Mouse (Mus musculus) neural tube, embryonic 11.5 days (tissue): ENCODE measurements around the gene Gfer. TPM values are rescaled to one million over a fixed set of nuclear protein-coding genes. Genes with fewer than 3 reads are reported as not detected.
A peak's percentile ranks its signal among the peaks of the same experiment; 100 is the strongest.

Experiments used
- ATAC-seq: fragments of 200-750 bp; cut with Nextera tagmentation; 2 replicates; pipeline ENCODE4 v1.8.0; 2017; ENCODE audit warnings: moderate number of reproducible peaks, mild to moderate bottlenecking, moderate TSS enrichment, moderate library complexity; ENCODE audit not compliant: insufficient read depth, low FRiP score, low TSS enrichment
- DNase-seq: peaks from one replicate; pipeline ENCODE4 v3.0.0-alpha.2; 2015; ENCODE audit warnings: low spot score
- H3K27ac ChIP-seq: fragments of 300-500 bp; sonication (generic); 2 replicates; pipeline ENCODE4 v1.5.1; 2014; ENCODE audit warnings: low read depth, mild to moderate bottlenecking, low read length
- H3K27me3 ChIP-seq: fragments of 300-500 bp; sonication (generic); 2 replicates; pipeline ENCODE4 v1.6.1; 2014; ENCODE audit warnings: mild to moderate bottlenecking, low read length, mixed read lengths; ENCODE audit not compliant: control insufficient read depth, insufficient read depth
- H3K36me3 ChIP-seq: fragments of 300-500 bp; sonication (generic); 2 replicates; pipeline ENCODE4 v1.6.1; 2014; ENCODE audit warnings: mild to moderate bottlenecking, low read length, moderate library complexity, mixed read lengths; ENCODE audit not compliant: control insufficient read depth, insufficient read depth
- H3K4me1 ChIP-seq: fragments of 300-500 bp; sonication (generic); 2 replicates; pipeline ENCODE4 v1.6.1; 2014; ENCODE audit warnings: low read length, mixed read lengths; ENCODE audit not compliant: control insufficient read depth, insufficient read depth
- H3K4me2 ChIP-seq: fragments of 300-500 bp; sonication (generic); 2 replicates; pipeline ENCODE4 v1.6.1; 2014; ENCODE audit warnings: low read depth, mild to moderate bottlenecking, moderate library complexity
- H3K4me3 ChIP-seq: fragments of 300-500 bp; sonication (generic); 2 replicates; pipeline ENCODE4 v1.5.1; 2014; ENCODE audit warnings: low read depth, low read length
- H3K9ac ChIP-seq: fragments of 300-500 bp; sonication (generic); 2 replicates; pipeline ENCODE4 v1.6.1; 2014; ENCODE audit warnings: mild to moderate bottlenecking, low read length
- H3K9me3 ChIP-seq: fragments of 300-500 bp; sonication (generic); 2 replicates; pipeline ENCODE4 v1.6.1; 2016; ENCODE audit warnings: low read length; ENCODE audit not compliant: control insufficient read depth
- WGBS: fragments of 180-500 bp; shearing (Covaris S2); extraction: QIAGEN DNeasy Blood & Tissue Kit; methylation state at CpG from one replicate; pipeline ENCODE4 v1.1.7; 2014; 5-methylcytosine and 5-hydroxymethylcytosine counted together
- polyA plus RNA-seq: library from polyadenylated mRNA; unstranded; fragments of >200 nt; fragmentation: Nextera tagmentation; extraction: Ambion mirVana; gene quantifications from 2 replicates; pipeline ENCODE4 v1.2.1, GENCODE M21; 2014

Gene Gfer
- polyA plus RNA-seq = 50.8 and 53.0 TPM in 2 replicates

DNA sequence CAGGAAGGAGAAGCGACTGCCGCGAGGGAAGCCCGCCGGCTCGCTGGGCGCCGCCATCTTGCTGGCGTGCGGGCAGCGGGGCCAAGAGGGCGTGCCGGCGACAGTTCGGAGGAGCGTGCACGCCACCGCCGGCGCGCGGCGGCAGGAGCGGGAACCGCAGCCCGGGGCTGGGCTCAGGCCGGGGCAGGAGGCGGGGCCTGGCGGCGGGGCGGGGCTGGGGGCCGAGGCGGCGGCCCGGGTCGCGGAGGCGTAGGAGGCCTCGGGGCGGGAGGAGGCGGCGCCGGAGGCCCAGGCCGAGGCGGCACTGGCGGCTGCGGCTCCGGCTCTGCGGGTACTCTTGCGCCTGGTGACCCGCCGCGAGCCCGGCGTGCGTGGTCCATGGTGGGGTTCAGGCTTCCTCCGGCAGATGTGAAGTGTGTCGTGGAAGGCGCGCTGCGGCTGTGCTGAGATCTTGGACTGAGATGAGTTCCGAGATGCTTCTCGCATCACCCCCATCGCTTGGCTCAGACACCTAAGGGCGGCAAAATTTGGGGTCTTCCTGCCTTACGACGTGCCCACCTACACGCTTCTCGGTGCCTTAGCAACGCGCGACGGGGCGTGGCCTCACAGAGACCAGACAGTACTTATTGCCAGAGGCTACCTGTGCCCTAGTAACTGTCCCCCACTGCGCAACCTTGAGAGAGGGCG is at the start of gene Gfer, which contains the start of gene Noxo1:
Gfer (minus strand) TSS at position 146 of the 687 bp plus-strand sequence.
Noxo1 (plus strand) TSS at position 224 of the 687 bp plus-strand sequence.
- no peaks in the 10 kb centered on the region for H3K9me3 ChIP-seq
- DNase-seq = peak; percentile 92
- under 1% methylated on average over 53 of the region's 76 CpGs for WGBS
- no peaks in the 10 kb centered on the region; the same call in 1 of the 2 replicates for H3K27me3 ChIP-seq
- H3K36me3 ChIP-seq = peaks cover 13% of the 10 kb centered on the region
- peak within 1 kb of the TSS; percentile 68 for H3K4me2 ChIP-seq
- H3K4me1 ChIP-seq = peaks cover 13% of the 10 kb centered on the region
- H3K27ac ChIP-seq = peak within 1 kb of the TSS; percentile 47
- peak within 1 kb of the TSS; percentile 85 for H3K4me3 ChIP-seq
- ATAC-seq = peak; percentile 90
- peak within 1 kb of the TSS; percentile 87 for H3K9ac ChIP-seq

DNA sequence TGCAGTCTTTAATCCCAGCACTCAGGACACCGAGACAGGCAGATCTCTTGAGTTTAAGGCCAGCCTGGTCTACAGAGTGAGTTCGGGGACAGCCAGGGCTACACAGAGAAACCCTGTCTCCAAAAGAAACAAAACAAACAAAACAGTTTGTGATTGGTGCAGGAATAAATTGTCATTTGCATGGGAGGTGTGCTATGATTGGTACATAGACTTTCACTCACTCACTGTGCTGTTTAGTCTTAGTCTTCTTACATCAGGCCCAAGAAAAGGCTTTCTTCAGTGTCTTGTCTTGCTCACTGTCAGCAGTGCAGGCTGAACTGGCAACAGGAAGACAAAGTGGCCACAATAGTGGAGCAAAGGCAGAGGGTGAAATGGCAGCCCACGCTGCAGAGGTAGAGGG is 48.4 kb upstream of the Gfer start:
- ATAC-seq (no peak), DNase-seq (no peak)
- H3K4me3 ChIP-seq = no peak overlapping the region
- H3K36me3 ChIP-seq = no peaks in the 10 kb centered on the region
- no peak overlapping the region for H3K4me2 ChIP-seq
- 68% methylated on average over 3 of the region's 3 CpGs for WGBS
- no peak overlapping the region for H3K9ac ChIP-seq
- no peak overlapping the region for H3K27ac ChIP-seq
- H3K4me1 ChIP-seq = no peaks in the 10 kb centered on the region
- H3K27me3 ChIP-seq = no peaks in the 10 kb centered on the region
- H3K9me3 ChIP-seq = no peaks in the 10 kb centered on the region

DNA sequence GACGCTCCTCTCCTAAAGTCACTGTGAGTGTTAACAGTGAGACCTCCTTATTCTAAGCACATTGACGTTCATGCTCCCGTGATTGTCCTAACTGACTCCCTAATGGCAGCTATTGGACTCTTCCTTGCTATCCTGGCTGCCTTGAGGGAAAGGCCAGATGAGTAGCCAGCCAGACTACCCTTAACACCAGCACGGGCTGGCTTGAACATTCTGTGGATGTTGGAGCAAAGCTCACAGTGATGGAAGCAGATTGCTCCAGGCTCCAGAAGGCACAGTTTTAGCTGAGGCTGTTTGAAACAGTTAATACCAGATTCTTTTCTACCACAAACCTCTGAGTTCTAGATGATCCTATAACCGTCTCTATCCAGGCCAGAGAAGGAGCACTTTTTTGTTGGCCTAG is 47.9 kb upstream of the Gfer start:
- DNase-seq = no peak
- 75% methylated on average over 5 of the region's 5 CpGs for WGBS
- Histone ChIP-seq H3K9me3 (no peaks in the 10 kb centered on the region), H3K27me3 (no peaks in the 10 kb centered on the region), H3K4me2 (no peak overlapping the region), H3K36me3 (no peaks in the 10 kb centered on the region), H3K4me3 (no peak overlapping the region), H3K4me1 (no peaks in the 10 kb centered on the region), H3K27ac (no peak overlapping the region), H3K9ac (no peak overlapping the region)
- no peak for ATAC-seq

DNA sequence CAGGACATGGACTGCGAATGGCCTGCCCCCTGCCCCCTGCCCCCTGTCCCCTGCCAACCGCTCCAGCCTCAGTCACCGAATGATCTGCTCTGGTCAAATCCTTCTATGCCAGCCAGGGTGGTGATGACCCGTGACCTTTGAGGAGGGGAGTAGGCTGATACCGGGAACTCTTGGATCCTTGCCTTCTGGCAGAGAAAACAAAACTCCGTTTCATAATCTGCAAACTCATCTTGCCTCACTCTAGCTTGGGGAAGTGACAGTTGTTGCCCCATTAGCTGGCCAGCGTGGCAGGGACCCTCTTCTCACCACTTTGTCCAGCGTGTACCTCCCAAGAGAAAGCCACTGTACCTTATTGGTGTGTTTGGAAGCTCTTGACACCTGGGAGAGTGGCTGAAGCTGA is 46.4 kb upstream of the Gfer start:
- H3K4me1 ChIP-seq = no peaks in the 10 kb centered on the region
- no peak overlapping the region for H3K4me2 ChIP-seq
- no peaks in the 10 kb centered on the region for H3K36me3 ChIP-seq
- WGBS = 83% methylated on average over 8 of the region's 8 CpGs
- DNase-seq (no peak), ATAC-seq (no peak)
- no peak overlapping the region for H3K27ac ChIP-seq
- no peak overlapping the region for H3K4me3 ChIP-seq
- H3K27me3 ChIP-seq = no peaks in the 10 kb centered on the region
- no peaks in the 10 kb centered on the region for H3K9me3 ChIP-seq
- H3K9ac ChIP-seq = no peak overlapping the region; the same call in 1 of the 2 replicates

DNA sequence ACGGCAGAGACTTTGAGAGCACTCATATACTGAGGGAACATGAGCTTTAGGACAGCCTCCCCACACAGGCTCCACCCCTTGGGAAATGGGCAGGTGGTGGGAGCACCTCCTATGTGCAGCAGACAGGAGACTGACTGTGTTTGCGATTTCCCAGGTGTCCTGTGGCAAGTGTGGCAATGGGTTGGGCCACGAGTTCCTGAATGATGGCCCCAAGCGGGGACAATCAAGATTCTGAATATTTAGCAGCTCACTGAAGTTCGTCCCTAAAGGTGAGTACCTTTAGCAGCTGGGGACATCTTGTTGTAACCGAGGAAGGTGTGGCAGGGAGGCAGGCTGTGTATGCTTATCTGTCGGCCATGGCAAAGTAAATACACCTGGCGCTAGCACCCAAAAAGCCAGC is 44.0 kb upstream of the Gfer start:
- no peak overlapping the region for H3K9ac ChIP-seq
- no peaks in the 10 kb centered on the region for H3K27me3 ChIP-seq
- H3K4me2 ChIP-seq = no peak overlapping the region
- H3K4me3 ChIP-seq = no peak overlapping the region
- no peak overlapping the region for H3K27ac ChIP-seq
- H3K9me3 ChIP-seq = no peaks in the 10 kb centered on the region
- no peaks in the 10 kb centered on the region for H3K4me1 ChIP-seq
- no peaks in the 10 kb centered on the region for H3K36me3 ChIP-seq
- DNase-seq = no peak
- 86% methylated on average over 8 of the region's 8 CpGs for WGBS
- no peak for ATAC-seq

DNA sequence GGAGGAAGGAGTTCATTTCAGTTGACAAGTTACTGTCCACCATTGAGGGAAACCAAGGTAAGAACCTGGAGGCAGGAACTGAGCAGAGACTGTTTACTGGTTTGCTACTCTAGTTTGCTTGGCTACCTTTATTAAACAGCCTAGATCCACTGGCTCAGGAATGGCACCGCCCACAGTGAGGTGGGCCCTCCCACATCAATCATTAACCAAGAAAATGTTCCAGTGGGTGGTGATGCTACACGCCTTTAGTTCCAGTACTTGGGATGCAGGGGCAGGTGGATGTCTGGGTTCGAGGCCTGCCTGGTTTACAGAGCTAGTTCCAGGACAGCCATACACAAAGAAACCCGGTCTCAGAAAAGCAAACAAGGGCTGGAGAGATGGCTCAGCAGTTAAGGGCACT is 42.3 kb upstream of the Gfer start:
- no peak for DNase-seq

DNA sequence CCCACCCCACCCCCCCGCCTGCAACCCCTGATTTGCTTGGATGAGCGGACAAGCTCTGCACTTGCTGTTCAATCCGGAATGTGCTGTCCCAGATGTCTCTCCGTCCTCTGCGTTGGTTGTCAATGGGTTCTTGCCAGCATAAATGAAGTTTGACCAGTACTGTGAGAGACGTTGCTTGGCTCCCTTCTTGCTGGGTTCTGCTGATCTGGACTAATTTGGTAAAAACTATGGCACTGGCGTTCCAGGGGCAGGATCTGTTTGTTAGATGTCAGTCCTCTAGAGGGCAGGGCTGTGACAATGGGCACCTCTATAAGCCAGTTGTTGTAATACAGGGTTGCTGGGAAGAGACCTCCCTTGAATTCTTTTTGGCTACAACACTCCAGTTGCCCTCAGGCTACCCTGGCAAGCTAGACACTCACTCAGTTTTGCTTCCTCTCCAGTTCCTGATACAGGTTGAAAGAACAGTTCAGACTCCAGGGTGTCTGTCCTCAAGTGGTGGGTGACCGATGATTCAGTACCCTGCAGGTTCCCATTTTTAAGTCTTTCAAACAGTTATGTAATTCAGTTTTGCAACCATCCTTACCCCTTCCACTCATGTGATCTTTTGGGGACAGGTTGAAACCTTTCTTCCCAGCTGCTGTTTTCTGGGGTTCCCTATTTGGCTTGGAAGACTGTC is 41.3 kb upstream of the Gfer start:
- Histone ChIP-seq H3K27ac (no peak overlapping the region), H3K4me2 (peak overlapping the region; percentile 90), H3K9me3 (no peaks in the 10 kb centered on the region), H3K4me1 (no peaks in the 10 kb centered on the region), H3K9ac (peak overlapping the region; percentile 57; the same call in 1 of the 2 replicates), H3K4me3 (peak overlapping the region; percentile 59), H3K36me3 (no peaks in the 10 kb centered on the region), H3K27me3 (no peaks in the 10 kb centered on the region)
- 28% methylated on average over 8 of the region's 8 CpGs for WGBS
- no peak for DNase-seq
- no peak for ATAC-seq

More for the DNA sequence above, 42.3 kb upstream of the Gfer start:
- 79% methylated on average over 4 of the region's 4 CpGs for WGBS
- H3K36me3 ChIP-seq = no peaks in the 10 kb centered on the region
- no peak overlapping the region for H3K27ac ChIP-seq
- H3K4me3 ChIP-seq = no peak overlapping the region
- H3K4me2 ChIP-seq = no peak overlapping the region
- no peaks in the 10 kb centered on the region for H3K27me3 ChIP-seq
- no peak for ATAC-seq
- H3K9ac ChIP-seq = no peak overlapping the region
- no peaks in the 10 kb centered on the region for H3K9me3 ChIP-seq
- H3K4me1 ChIP-seq = no peaks in the 10 kb centered on the region

DNA sequence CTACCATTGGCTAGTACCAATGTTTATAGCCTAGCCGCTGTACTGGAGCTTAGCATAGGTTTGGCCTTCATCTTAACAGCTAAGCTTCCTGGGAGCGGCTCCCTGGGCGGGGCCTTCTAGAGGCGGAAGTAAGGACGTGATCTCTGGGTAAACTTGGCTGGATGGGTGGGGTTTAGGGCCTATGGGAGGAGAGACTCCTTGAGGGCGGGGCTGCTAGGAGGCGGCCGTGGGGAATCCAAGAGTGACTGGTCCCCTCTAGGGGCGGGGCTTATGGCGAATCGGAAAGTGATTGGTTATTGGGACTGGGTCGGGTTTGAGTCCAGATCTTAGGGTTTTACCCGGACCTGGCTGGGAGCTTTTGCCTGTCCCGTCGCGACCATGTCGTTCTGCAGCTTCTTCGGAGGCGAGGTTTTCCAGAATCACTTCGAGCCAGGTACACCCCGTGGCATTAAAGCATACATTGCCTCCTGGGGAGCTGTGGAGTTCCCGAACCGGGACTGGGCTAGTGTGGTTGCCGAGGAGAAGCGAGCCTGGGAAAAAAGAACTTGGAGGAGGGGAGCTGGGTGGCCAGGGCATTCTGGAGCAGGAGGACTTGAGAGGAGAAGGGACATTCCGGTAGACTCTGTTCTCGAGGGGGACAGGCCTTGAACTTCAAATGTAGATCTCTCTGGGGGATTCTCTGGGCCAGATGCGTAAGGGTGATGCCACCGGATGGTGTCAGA is 40.5 kb upstream of the Gfer start, which contains the start of gene Msrb1:
Msrb1 (plus strand) TSS at position 313 of the 722 bp plus-strand sequence.
- H3K4me1 ChIP-seq = no peaks in the 10 kb centered on the region
- H3K9ac ChIP-seq = peak within 1 kb of the TSS; percentile 57
- H3K4me3 ChIP-seq = peak within 1 kb of the TSS; percentile 59
- ATAC-seq (peak; percentile 96), DNase-seq (peak; percentile 95)
- no peaks in the 10 kb centered on the region for H3K36me3 ChIP-seq
- peak within 1 kb of the TSS; percentile 90 for H3K4me2 ChIP-seq
- no peak within 1 kb of the TSS for H3K27ac ChIP-seq
- WGBS = 1% methylated on average over 29 of the region's 29 CpGs
- H3K27me3 ChIP-seq = no peaks in the 10 kb centered on the region
- no peaks in the 10 kb centered on the region for H3K9me3 ChIP-seq
